ENCODE assay signal across 8 mouse cellular contexts in genomic region chr11:76042882-76043281, GRCm38 (mm10). TPM values are rescaled to one million over a fixed set of nuclear protein-coding genes. Genes with fewer than 3 reads are reported as not detected.
A peak's percentile ranks its signal among the peaks of the same experiment; 100 is the strongest.
DNase-seq lines count a peak whose midpoint lies in the region; ATAC-seq and TF ChIP-seq lines count a peak whose summit lies in the region.
"Had no signal": no experiment of that assay in that cellular context is flagged by ENCODE, and none has a peak within 500 bp of the region (broad histone marks: within the 10 kb centered on the region; RNA-seq: fewer than 3 reads in every experiment).

No protein-coding gene starts in this region.

- no peak for TF ChIP-seq POLR2A in lung, adult 2 months (IDR thresholded peaks at IDR 0.05; ENCODE audit: borderline replicate concordance, extremely low read depth, low read depth, low read length)

- H3K4me2 ChIP-seq in midbrain, embryonic 14.5 days (ENCODE audit: low read length), result no peak overlapping the region

- no peak for ATAC-seq in midbrain, embryonic 14.5 days (ENCODE audit: low FRiP score, low TSS enrichment)
- ATAC-seq in cerebellum, adult (ENCODE audit: insufficient number of reproducible peaks, low FRiP score, low TSS enrichment), result no peak

- H3K9ac ChIP-seq in midbrain, embryonic 14.5 days (replicated peaks; ENCODE audit: low read length), result no peak overlapping the region

- DNase-seq in brain, adult 2 months (ENCODE audit: low read depth, low spot score), result peak; percentile 94
- DNase-seq in heart, postnatal 4 days, result peak; percentile 60
- DNase-seq in lung, adult 2 months, result peak; percentile 40
- no peak for DNase-seq in natural killer cell, adult 2 months (ENCODE audit: low spot score in 2 of 2)
- DNase-seq in midbrain, embryonic 14.5 days, result no peak
- DNase-seq: thymus, adult 2 months had no signal

- peaks cover 24% of the 10 kb centered on the region for H3K36me3 ChIP-seq in midbrain, embryonic 14.5 days (ENCODE audit: control insufficient read depth, insufficient read depth, low read length)

- H3K27me3 ChIP-seq in midbrain, embryonic 14.5 days (ENCODE audit: control insufficient read depth, insufficient read depth, low read length), result no peaks in the 10 kb centered on the region

- peaks cover 34% of the 10 kb centered on the region for H3K4me1 ChIP-seq in brown adipose tissue, adult 24 weeks (ENCODE audit: control insufficient read depth, insufficient read depth, insufficient read length, low read length)
- H3K4me1 ChIP-seq in lung, adult 2 months (ENCODE audit: control insufficient read depth, insufficient read depth, low read length), result peaks cover 9% of the 10 kb centered on the region
- H3K4me1 ChIP-seq in midbrain, embryonic 14.5 days (ENCODE audit: control insufficient read depth, insufficient read depth, low read length), result no peaks in the 10 kb centered on the region

- 19% methylated on average over 5 of the region's 5 CpGs for WGBS in lung, adult 2 months
- 50% methylated on average over 5 of the region's 5 CpGs for WGBS in midbrain, embryonic 14.5 days

- no peak overlapping the region for H3K4me3 ChIP-seq in brown adipose tissue, adult 24 weeks (ENCODE audit: insufficient read depth, low read depth, low read length)
- H3K4me3 ChIP-seq in lung, adult 2 months (replicated peaks; ENCODE audit: extremely low read depth, low read depth, low read length), result no peak overlapping the region
- H3K4me3 ChIP-seq in midbrain, embryonic 14.5 days (replicated peaks; ENCODE audit: low read depth, low read length), result no peak overlapping the region

- no peak for TF ChIP-seq CTCF in lung, adult 2 months (IDR thresholded peaks at IDR 0.05; ENCODE audit: insufficient read depth, low read length)

- peak overlapping the region; percentile 86 for H3K27ac ChIP-seq in brown adipose tissue, adult 24 weeks (replicated peaks; ENCODE audit: low read depth, low read length)
- H3K27ac ChIP-seq in midbrain, embryonic 14.5 days (replicated peaks; ENCODE audit: low read depth, low read length), result no peak overlapping the region

- H3K9me3 ChIP-seq in midbrain, embryonic 14.5 days (ENCODE audit: control insufficient read depth, low read length), result no peaks in the 10 kb centered on the region

RNA-seq across cellular contexts. Expression of gene Rflnb, which starts 15.3 kb away (rescaled TPM):
- 35.4 and 39.1 TPM in 2 replicates for polyA plus RNA-seq in brown adipose tissue, adult 24 weeks (2012; ENCODE audit: insufficient read depth, insufficient read length, missing spikeins)
- 10 to 100 TPM; 37.3 to 42.1 TPM for total RNA-seq in heart, postnatal 4 days (2021)
- 15.6 and 16.0 TPM in 2 replicates for polyA plus RNA-seq in lung, adult 2 months (2012; rRNA removed)
- 6.3 and 7.7 TPM in 2 replicates for polyA plus RNA-seq in midbrain, embryonic 14.5 days (2014; fragmentation: Nextera tagmentation; extraction: Ambion mirVana)

RNA-seq across cellular contexts. Expression of gene 1700016K19Rik, which starts 43.2 kb away (rescaled TPM):
- not detected in 2 replicates for polyA plus RNA-seq in brown adipose tissue, adult 24 weeks (2012; ENCODE audit: insufficient read depth, insufficient read length, missing spikeins)
- total RNA-seq in heart, postnatal 4 days (2021), result not detected
- 13.6 and 14.8 TPM in 2 replicates for polyA plus RNA-seq in lung, adult 2 months (2012; rRNA removed)
- polyA plus RNA-seq in midbrain, embryonic 14.5 days (2014; fragmentation: Nextera tagmentation; extraction: Ambion mirVana), result 2.1 and 2.7 TPM in 2 replicates

Comparison
In these comparisons a context has a peak if more than half of its experiments do, and no peak if none do; other contexts are left out.
1. DNase-seq: peak in brain, adult 2 months (single experiment), heart, postnatal 4 days (single experiment) and lung, adult 2 months (single experiment); none in natural killer cell, adult 2 months (0 of 2) and midbrain, embryonic 14.5 days (single experiment).